Mouse (Mus musculus) forebrain, embryonic 13.5 days (tissue): ENCODE measurements around the gene Amh. TPM values are rescaled to one million over a fixed set of nuclear protein-coding genes. Genes with fewer than 3 reads are reported as not detected.

Experiments
- ATAC-seq: fragments of 200-750 bp; cut with Nextera tagmentation; 2 replicates; pipeline ENCODE4 v1.8.0; 2017
- H3K27ac ChIP-seq: fragments of 300-500 bp; sonication (generic); 2 replicates; pipeline ENCODE4 v1.5.1; 2015; ENCODE audit warnings: inconsistent platforms, mild to moderate bottlenecking, moderate library complexity
- H3K27me3 ChIP-seq: fragments of 300-500 bp; sonication (generic); 2 replicates; pipeline ENCODE4 v1.6.1; 2015; ENCODE audit warnings: mild to moderate bottlenecking, inconsistent platforms
- H3K36me3 ChIP-seq: fragments of 300-500 bp; sonication (generic); 2 replicates; pipeline ENCODE4 v1.6.1; 2015; ENCODE audit warnings: mild to moderate bottlenecking, inconsistent platforms; ENCODE audit not compliant: poor library complexity, severe bottlenecking
- H3K4me1 ChIP-seq: fragments of 300-500 bp; sonication (generic); 2 replicates; pipeline ENCODE4 v1.6.1; 2015; ENCODE audit warnings: inconsistent platforms
- H3K4me2 ChIP-seq: fragments of 300-500 bp; sonication (generic); 2 replicates; pipeline ENCODE4 v1.6.1; 2015; ENCODE audit warnings: inconsistent platforms, mild to moderate bottlenecking, moderate library complexity
- H3K4me3 ChIP-seq: fragments of 300-500 bp; sonication (generic); 2 replicates; pipeline ENCODE4 v1.5.1; 2015; ENCODE audit warnings: mild to moderate bottlenecking, inconsistent platforms
- H3K9ac ChIP-seq: fragments of 300-500 bp; sonication (generic); 2 replicates; pipeline ENCODE4 v1.6.1; 2015; ENCODE audit warnings: mild to moderate bottlenecking, inconsistent platforms
- H3K9me3 ChIP-seq: fragments of 300-500 bp; sonication (generic); replicated peaks from 2 replicates; pipeline ENCODE4 v1.6.1; 2016; ENCODE audit warnings: inconsistent platforms
- WGBS: fragments of 180-500 bp; shearing (Covaris S2); methylation state at CpG from one replicate; pipeline ENCODE4 v1.1.7; 2015; 5-methylcytosine and 5-hydroxymethylcytosine counted together
- polyA plus RNA-seq: library from polyadenylated mRNA; unstranded; fragments of >200 nt; fragmentation: Nextera tagmentation; extraction: Ambion mirVana; gene quantifications from 2 replicates; pipeline ENCODE4 v1.2.1, GENCODE M21; 2015

Gene Amh
- polyA plus RNA-seq, 1 experiment from 2014 or later: 0.13 TPM

DNA sequence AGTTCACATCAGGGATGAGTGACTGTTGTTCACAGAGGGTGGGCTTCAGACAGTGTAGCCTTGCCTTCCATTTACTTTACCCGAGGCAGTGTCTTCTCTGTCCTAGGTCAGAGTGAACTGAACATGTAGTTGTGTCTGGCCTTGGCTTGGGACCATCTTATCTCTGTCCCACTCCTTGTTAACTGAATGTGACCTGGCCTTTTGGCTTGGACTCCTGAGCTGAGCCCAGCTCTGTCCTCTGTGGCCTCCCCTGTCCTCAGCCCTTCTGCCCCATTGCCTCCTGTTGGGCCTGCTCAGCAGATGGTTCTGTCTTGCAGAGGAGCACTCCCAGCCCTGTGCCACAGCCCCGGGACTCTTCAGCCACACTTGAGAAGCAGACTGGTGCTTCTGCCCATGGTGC is 17.5 kb upstream of the Amh start:
- H3K27ac ChIP-seq: no peak overlapping the region
- H3K9ac ChIP-seq: no peak overlapping the region
- no peak for ATAC-seq
- 86% methylated on average over 2 of the region's 2 CpGs for WGBS
- no peak overlapping the region for H3K4me2 ChIP-seq
- H3K4me1 ChIP-seq: no peaks in the 10 kb centered on the region
- no peaks in the 10 kb centered on the region for H3K27me3 ChIP-seq
- no peak overlapping the region for H3K4me3 ChIP-seq
- peaks cover 98% of the 10 kb centered on the region for H3K36me3 ChIP-seq
- no peaks in the 10 kb centered on the region for H3K9me3 ChIP-seq

DNA sequence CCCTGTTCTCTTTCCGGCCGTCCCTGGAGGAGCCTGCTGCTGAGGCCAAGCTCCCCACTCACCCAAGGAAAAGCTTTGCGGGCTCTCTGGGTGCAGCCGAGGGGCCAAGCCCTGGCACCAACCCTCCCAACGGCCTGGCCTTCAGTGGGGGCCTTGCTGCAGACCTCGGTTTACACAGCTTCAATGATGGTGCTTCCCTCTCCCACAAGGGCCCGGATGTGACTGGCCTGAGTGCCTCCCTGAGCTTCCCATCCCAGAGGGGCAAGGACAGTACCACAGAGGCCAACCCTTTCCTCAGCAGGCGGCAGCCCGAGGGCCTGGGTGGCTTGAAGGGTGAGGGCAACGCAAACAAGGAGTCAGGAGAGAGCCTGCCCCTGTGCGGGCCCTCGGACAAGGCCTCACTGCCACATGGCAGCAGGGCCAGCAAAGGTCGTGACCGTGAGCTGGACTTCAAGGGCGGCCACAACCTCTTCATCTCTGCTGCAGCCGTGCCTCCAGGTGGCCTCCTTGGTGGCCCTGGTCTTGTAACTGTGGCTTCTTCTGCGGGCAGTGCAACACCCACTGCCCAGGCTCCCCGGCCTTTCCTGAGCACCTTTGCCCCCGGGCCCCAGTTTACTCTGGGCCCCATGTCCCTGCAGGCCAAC is 14.2 kb upstream of the Amh start:
- Histone ChIP-seq H3K27me3 (no peaks in the 10 kb centered on the region), H3K9me3 (no peaks in the 10 kb centered on the region), H3K4me2 (no peak overlapping the region), H3K9ac (no peak overlapping the region; the same call in 1 of the 2 replicates), H3K27ac (no peak overlapping the region), H3K36me3 (peaks cover 98% of the 10 kb centered on the region), H3K4me3 (no peak overlapping the region; the same call in 1 of the 2 replicates), H3K4me1 (peaks cover 2% of the 10 kb centered on the region; the same call in 1 of the 2 replicates)
- no peak for ATAC-seq
- 90% methylated on average over 19 of the region's 19 CpGs for WGBS

DNA sequence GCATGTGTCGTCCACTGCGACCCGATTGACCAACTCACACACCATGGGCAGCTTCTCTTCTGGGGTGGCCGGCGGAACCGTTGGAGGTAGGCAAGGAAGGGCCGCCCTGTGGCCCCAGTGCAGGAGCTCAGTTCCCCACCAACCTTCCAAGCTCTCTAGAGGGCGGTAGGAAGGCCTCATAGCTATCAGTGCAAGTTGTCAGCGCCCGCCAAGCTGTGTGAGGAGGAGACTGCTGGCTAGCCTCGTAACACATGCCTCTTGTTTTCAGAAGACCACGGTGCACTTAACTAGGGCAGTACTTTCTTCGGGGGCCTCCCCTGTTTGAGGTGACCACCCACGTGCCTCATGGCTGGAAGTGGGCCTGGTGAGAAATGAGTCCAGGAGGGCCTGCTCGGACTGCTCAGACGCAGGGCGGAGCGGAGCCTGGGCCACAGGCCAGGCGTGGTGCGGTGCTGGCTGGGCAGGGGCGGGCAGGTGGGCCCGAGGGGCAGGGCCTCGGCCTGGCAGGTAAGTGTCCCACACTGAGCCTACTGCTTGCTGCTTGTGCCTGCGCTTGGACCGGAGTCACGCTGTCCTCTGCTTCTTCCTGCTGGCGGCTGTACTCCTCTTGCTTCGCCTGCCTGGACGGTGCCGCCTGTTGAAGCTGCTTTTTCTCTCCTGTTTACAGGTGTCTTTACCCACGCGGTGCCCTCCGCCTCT is 13.4 kb upstream of the Amh start:
- no peak overlapping the region for H3K4me3 ChIP-seq
- H3K36me3 ChIP-seq: peaks cover 98% of the 10 kb centered on the region
- H3K9me3 ChIP-seq: no peaks in the 10 kb centered on the region
- H3K4me1 ChIP-seq: peaks cover 9% of the 10 kb centered on the region
- WGBS: 82% methylated on average over 33 of the region's 33 CpGs
- no peak for ATAC-seq
- H3K9ac ChIP-seq: no peak overlapping the region
- H3K4me2 ChIP-seq: no peak overlapping the region
- H3K27me3 ChIP-seq: no peaks in the 10 kb centered on the region
- peak overlapping the region; percentile 44 for H3K27ac ChIP-seq

DNA sequence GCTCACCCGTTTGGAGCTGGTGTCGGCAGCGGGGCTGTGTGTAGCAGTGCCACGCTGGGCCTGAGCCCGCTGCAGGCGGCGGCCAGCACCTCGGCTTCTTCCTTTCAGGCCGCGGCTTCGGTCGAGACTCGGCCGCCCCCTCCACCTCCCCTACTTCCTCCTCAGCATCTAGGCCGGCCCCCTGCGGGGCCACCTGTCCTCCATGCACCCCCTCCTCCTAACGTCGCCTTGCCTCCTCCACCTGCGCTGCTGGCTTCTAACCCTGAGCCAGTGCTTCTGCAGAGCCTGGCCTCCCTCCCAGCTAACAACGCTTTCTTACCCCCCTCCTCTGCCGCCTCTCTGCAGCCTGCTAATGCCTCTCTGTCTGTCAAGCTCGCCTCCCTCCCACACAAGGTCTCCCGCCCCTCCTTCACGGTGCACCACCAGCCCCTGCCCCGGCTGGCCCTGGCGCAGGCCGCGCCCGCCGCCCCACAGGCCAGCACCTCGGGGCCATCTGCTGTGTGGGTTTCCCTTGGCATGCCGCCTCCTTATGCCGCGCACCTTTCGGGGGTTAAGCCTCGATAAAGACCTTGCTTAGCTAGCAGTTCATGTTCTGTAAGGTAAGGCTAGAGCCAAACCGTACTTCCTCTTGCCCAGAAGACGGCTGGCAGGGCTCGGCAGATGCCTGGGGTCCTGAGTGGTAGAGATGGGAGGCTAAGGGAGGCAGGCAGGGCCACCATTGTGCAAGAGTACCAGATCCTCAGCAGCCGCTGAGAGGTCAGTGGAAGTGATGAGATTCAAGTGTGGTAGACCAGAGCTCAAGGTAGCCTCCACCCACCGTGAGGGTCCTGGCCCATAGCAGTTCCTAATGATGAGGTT is 12.6 kb upstream of the Amh start:
- Histone ChIP-seq H3K9ac (0 out of 2 replicates have a peak overlapping the region, but pooled peaks have one; percentile 16), H3K9me3 (no peaks in the 10 kb centered on the region), H3K36me3 (peaks cover 96% of the 10 kb centered on the region), H3K27ac (peak overlapping the region; percentile 44), H3K4me2 (no peak overlapping the region), H3K4me1 (peaks cover 16% of the 10 kb centered on the region), H3K4me3 (no peak overlapping the region), H3K27me3 (no peaks in the 10 kb centered on the region)
- 77% methylated on average over 41 of the region's 41 CpGs for WGBS
- 0 out of 2 replicates have a peak, but pooled peaks have one; percentile 19 for ATAC-seq

DNA sequence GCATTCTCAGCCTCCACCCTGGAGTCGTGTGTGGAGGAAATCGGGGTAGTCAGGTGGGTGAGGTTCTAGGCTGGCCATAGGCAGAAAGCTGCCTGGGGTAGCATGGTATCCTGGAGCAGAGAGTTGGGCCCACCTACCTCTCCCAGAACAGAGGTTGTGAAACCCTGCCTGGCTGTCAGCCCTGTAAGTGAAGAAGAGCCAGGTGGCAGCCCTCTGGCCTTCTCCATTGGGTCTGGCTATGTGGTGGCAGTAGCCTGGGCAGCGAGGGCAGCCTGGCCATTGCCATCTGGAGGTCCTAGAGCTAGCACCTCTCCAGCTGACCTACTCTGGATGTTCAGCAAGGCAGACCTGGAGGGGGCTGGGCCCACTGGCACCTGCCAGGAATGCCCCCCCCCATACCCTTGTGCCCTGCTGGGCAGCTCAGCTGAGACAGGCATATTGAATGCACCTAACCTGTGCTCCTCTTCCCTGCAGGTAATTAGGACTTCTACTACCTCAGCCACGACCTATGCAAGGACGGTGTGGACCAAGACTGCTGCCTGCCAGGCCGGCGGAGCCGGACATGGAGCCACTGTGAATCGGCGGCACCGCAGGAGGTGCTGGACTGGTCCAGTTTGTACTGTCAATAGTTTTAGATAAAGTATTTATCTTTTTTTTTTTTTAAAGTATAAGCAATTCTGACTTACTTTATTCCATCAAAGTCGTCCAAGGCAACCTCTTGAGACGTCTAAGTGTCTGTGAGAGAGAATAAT is 11.8 kb upstream of the Amh start:
- Histone ChIP-seq H3K27ac (no peak overlapping the region), H3K36me3 (peaks cover 87% of the 10 kb centered on the region), H3K9me3 (no peaks in the 10 kb centered on the region), H3K4me1 (peaks cover 16% of the 10 kb centered on the region), H3K9ac (peak overlapping the region; percentile 21; the same call in 1 of the 2 replicates), H3K27me3 (no peaks in the 10 kb centered on the region), H3K4me2 (no peak overlapping the region), H3K4me3 (no peak overlapping the region)
- WGBS: 92% methylated on average over 13 of the region's 13 CpGs
- ATAC-seq: no peak

DNA sequence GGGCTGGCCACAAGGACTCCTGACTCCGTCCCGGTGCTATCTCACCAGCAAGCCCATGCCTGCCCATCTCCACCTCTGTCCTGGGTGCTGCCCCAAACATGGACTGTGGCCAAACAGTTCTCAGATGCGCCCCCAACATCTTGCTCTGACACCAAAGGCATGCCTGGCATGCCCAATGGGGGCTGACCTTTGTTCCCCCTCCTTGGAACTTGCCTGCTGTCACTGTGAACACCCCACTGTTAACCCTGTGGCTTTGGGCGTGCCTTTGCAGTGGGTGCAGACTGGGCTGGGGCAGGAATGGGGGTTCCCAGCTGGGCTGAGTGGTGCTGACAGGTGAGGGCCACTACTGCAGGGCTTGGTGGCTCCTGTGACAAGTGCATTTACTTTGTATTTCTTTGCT is 11.2 kb upstream of the Amh start:
- no peak overlapping the region for H3K9ac ChIP-seq
- no peak overlapping the region; the same call in none of the 2 replicates for H3K27ac ChIP-seq
- H3K36me3 ChIP-seq: peaks cover 82% of the 10 kb centered on the region
- H3K27me3 ChIP-seq: no peaks in the 10 kb centered on the region
- H3K9me3 ChIP-seq: no peaks in the 10 kb centered on the region
- no peak overlapping the region for H3K4me3 ChIP-seq
- H3K4me1 ChIP-seq: peaks cover 16% of the 10 kb centered on the region
- no peak overlapping the region for H3K4me2 ChIP-seq
- WGBS: 94% methylated on average over 4 of the region's 4 CpGs
- no peak for ATAC-seq

DNA sequence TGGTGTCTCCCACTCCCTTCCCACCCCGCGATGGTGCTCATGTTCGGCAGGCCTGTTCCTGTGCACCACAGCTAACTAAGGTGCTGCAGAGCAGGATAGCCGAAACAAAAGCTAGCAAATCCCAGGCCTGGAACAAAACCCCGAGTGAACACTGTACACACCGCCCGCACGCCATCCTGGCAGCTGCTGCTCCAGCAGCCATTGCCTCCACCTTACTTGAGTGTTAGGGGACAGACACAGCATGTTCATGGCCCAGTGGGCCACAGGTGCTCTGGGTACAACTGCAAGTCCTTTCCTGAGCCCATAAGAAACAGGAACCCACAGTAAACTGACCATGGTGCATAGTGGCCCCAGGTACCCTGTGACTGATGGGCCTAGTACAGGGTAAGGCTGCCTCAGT is 10.3 kb upstream of the Amh start:
- WGBS: 86% methylated on average over 8 of the region's 8 CpGs
- Histone ChIP-seq H3K9ac (no peak overlapping the region), H3K9me3 (no peaks in the 10 kb centered on the region), H3K4me2 (no peak overlapping the region), H3K4me3 (no peak overlapping the region), H3K27ac (no peak overlapping the region), H3K27me3 (no peaks in the 10 kb centered on the region), H3K36me3 (peaks cover 73% of the 10 kb centered on the region), H3K4me1 (peaks cover 23% of the 10 kb centered on the region)
- no peak for ATAC-seq

DNA sequence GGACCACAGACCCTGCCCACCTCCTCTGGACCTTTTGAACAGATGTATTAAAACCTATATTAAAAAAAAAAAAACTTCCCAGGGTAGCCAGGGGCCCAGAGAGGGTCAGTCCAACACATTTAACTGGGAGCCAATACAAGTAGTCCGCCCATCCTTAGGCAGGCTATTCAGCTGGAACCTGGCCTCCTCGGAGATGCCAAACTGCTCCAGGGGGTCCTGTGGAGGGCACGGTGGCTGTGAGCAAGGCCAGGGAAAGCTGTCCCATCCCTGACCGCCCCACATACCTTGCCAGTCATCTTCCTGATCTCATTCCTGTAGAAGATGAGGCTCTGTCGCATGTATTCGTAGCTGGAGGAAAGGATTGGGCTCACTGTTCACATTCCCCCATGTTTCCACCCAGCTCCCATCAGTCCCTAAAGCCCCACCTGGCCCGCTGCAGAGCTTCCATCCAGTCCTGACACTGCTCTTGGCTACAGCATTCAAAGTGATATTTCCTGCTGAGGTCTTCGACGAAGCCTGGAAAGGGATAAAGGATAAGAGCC is 8.7 kb upstream of the Amh start:
- H3K9ac ChIP-seq: peak overlapping the region; percentile 95
- no peaks in the 10 kb centered on the region for H3K9me3 ChIP-seq
- peaks cover 65% of the 10 kb centered on the region for H3K36me3 ChIP-seq
- H3K4me1 ChIP-seq: peaks cover 34% of the 10 kb centered on the region
- H3K27me3 ChIP-seq: no peaks in the 10 kb centered on the region
- H3K27ac ChIP-seq: no peak overlapping the region
- peak overlapping the region; percentile 90 for H3K4me3 ChIP-seq
- peak overlapping the region; percentile 82 for H3K4me2 ChIP-seq
- 88% methylated on average over 9 of the region's 9 CpGs for WGBS
- no peak for ATAC-seq

DNA sequence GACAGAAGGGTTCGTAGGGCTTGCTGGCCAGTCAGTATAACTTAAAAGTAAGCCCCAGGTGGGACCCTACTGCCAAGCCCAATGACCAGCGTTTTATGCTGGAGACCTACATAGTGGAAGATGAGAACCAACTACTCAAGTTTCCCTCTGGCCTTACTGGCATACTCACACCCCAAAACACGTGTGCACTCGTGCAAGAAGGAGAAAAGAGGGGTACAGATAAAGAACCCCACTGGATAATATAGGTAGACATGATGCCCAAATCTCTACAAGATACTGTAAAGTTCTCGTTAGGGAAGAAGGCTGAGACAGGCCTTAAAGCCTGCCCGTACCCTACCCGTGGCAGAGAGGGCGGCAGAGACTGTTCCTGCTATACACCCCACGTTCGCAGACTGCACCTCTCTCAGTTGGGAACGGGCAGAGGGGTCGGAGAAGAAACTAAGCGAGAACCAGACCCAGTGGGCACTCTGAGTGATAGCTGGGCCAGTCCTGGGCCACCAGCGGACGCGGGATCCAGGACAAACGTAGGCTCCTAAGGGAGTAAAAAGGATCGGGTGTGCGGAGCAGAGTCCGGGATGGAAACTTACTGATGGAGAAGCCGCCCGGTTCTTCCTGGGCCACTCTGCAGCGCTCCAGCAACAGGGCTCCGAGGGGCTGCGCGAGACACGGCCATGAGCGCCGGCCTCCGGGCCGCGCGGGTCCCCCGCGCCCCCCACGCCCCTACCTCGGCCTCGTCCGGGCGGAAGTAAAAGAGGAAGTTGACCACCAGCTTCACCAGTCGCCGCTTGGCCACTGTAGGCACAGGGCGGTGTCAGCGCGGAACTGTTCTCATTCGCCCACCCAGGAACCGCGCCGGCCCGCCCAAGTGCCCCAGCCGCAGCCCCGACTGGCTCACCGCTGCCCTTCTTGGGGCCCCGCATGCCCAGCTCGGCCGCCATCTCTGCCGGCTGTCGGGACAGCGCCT is 7.6 kb upstream of the Amh start:
- H3K36me3 ChIP-seq: peaks cover 65% of the 10 kb centered on the region
- ATAC-seq: peak; percentile 68

DNA sequence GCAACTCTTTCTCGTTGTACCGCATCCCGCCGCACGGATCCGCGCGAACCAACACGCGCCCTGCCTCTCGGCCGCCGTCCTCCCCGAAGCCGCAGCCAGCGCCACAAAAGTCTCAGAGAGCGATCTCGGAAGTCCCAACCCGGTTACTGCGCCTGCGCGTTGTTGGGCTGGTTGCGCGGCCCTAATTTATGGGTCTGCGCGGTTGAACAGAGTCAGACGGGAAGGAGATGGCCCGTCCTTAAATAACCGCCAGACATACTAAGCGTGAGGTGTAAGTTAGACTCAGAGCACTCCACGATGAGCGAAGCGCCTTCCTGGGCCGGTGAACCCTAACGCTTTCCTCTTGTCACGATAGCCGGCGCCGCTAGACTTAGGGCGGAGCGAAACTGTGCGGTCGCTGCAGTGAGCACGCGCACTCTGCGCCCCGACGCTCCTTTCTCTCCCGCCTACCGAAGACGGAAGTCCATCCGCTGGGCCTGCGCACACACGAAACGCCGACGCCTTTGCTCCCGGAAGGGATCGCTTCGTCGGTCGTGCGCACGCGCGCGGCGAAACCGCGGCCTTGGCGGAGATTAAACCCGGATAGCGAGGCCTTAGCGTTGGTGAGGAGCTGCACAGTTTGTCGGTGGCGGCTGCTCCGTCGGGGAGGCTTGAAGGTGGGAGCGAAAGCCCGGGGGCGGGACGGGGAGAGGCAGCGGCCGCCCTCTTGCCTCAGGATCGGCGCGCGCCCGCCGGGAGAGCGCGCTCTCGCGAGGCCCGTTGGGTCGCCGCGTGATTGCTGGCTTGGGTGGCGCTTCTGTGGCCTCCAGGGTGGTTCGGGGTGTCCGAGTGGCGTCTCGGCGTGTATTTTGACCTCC is 6.7 kb upstream of the Amh start, which contains the start of the genes Sf3a2 and Plekhj1:
Sf3a2 (plus strand) TSS at position 49 of the 857 bp plus-strand sequence.
Plekhj1 (minus strand) TSS at position 477 of the 857 bp plus-strand sequence.
- Histone ChIP-seq H3K36me3 (peaks cover 65% of the 10 kb centered on the region), H3K4me2 (peak within 1 kb of the TSS; percentile 82), H3K27ac (peak within 1 kb of the TSS; percentile 97), H3K4me3 (peak within 1 kb of the TSS; percentile 90), H3K27me3 (no peaks in the 10 kb centered on the region), H3K4me1 (peaks cover 34% of the 10 kb centered on the region), H3K9ac (peak within 1 kb of the TSS; percentile 95), H3K9me3 (no peaks in the 10 kb centered on the region)
- WGBS: under 1% methylated on average over 101 of the region's 104 CpGs
- peak; percentile 94 for ATAC-seq

More for the DNA sequence above, 7.6 kb upstream of the Amh start:
- Histone ChIP-seq H3K4me3 (peak overlapping the region; percentile 90), H3K4me2 (peak overlapping the region; percentile 82), H3K9me3 (no peaks in the 10 kb centered on the region), H3K27me3 (no peaks in the 10 kb centered on the region), H3K9ac (peak overlapping the region; percentile 95), H3K4me1 (peaks cover 34% of the 10 kb centered on the region), H3K27ac (peak overlapping the region; percentile 97)
- WGBS: 3% methylated on average over 45 of the region's 59 CpGs
